8 mouse cellular contexts compared by ENCODE assay signal in genomic region chrX:8206015-8206693, GRCm38 (mm10). TPM values are rescaled to one million over a fixed set of nuclear protein-coding genes. Genes with fewer than 3 reads are reported as not detected.
DNase-seq lines count a peak whose midpoint lies in the region; ATAC-seq and TF ChIP-seq lines count a peak whose summit lies in the region.

Gene Porcn, minus strand, starts transcription at chrX:8206525.

- peak; percentile 97 for ATAC-seq in forebrain, embryonic 11.5 days (replicated peaks; ENCODE audit: low FRiP score)
- ATAC-seq in heart, embryonic 14.5 days (ENCODE audit: insufficient number of reproducible peaks, insufficient read depth, low FRiP score, low read depth): 0 out of 2 replicates have a peak, but pooled peaks have one; percentile 56
- ATAC-seq in liver, embryonic 14.5 days (ENCODE audit: insufficient read depth): peak; percentile 92
- peak; percentile 96 for ATAC-seq in neural tube, embryonic 12.5 days (ENCODE audit: low FRiP score, low read depth)

- H3K27me3 ChIP-seq in ES-Bruce4 (ENCODE audit: control insufficient read depth, insufficient read depth, low read length, poor library complexity, severe bottlenecking): no peaks in the 10 kb centered on the region
- H3K27me3 ChIP-seq in forebrain, embryonic 11.5 days (ENCODE audit: control insufficient read depth, insufficient read depth, low read length): no peaks in the 10 kb centered on the region
- no peaks in the 10 kb centered on the region for H3K27me3 ChIP-seq in heart, embryonic 14.5 days (ENCODE audit: control insufficient read depth, insufficient read depth, low read length)
- H3K27me3 ChIP-seq in liver, embryonic 14.5 days (ENCODE audit: control insufficient read depth, insufficient read depth, low read length): no peaks in the 10 kb centered on the region; the same call in 1 of the 2 replicates
- H3K27me3 ChIP-seq in neural tube, embryonic 12.5 days (replicated peaks): no peaks in the 10 kb centered on the region

- no peaks in the 10 kb centered on the region for H3K36me3 ChIP-seq in ES-Bruce4 (ENCODE audit: control insufficient read depth, insufficient read depth, low read length, poor library complexity, severe bottlenecking)
- no peaks in the 10 kb centered on the region for H3K36me3 ChIP-seq in forebrain, embryonic 11.5 days (ENCODE audit: control insufficient read depth, insufficient read depth, low read length)
- no peaks in the 10 kb centered on the region for H3K36me3 ChIP-seq in heart, embryonic 14.5 days (ENCODE audit: control insufficient read depth, insufficient read depth, low read length)
- no peaks in the 10 kb centered on the region for H3K36me3 ChIP-seq in liver, embryonic 14.5 days (replicated peaks; ENCODE audit: control insufficient read depth, insufficient read depth, low read depth)
- no peaks in the 10 kb centered on the region for H3K36me3 ChIP-seq in neural tube, embryonic 12.5 days

- no peak for TF ChIP-seq EP300 in ES-Bruce4 (IDR thresholded peaks at IDR 0.05; ENCODE audit: insufficient read depth, low read depth, low read length)
- no peak for TF ChIP-seq EP300 in liver, embryonic 14.5 days (IDR thresholded peaks at IDR 0.05; ENCODE audit: low read depth)

- no peaks in the 10 kb centered on the region for H3K4me1 ChIP-seq in ES-Bruce4 (ENCODE audit: control insufficient read depth, insufficient read depth, low read length)
- no peaks in the 10 kb centered on the region for H3K4me1 ChIP-seq in forebrain, embryonic 11.5 days (replicated peaks; ENCODE audit: control insufficient read depth, insufficient read depth, low read length)
- H3K4me1 ChIP-seq in heart, embryonic 14.5 days (ENCODE audit: control insufficient read depth in 2 of 2, insufficient read depth in 2 of 2, low read length in 2 of 2): no peaks in the 10 kb centered on the region
- H3K4me1 ChIP-seq in liver, embryonic 14.5 days (replicated peaks; ENCODE audit: control insufficient read depth in 2 of 2, insufficient read depth in 2 of 2, low read length in 1 of 2): peaks cover 0 to 5% of the 10 kb centered on the region in 2 experiments; a peak in 1 of 4 replicates
- H3K4me1 ChIP-seq in neural tube, embryonic 12.5 days: no peaks in the 10 kb centered on the region

- peak within 1 kb of the TSS; percentile 88 for H3K27ac ChIP-seq in ES-Bruce4 (ENCODE audit: insufficient read depth, low read length)
- no peak within 1 kb of the TSS for H3K27ac ChIP-seq in forebrain, embryonic 11.5 days (ENCODE audit: low read depth, low read length)
- no peak within 1 kb of the TSS for H3K27ac ChIP-seq in heart, embryonic 14.5 days (replicated peaks in 1 of 2; ENCODE audit: control insufficient read depth in 1 of 2, insufficient read depth in 1 of 2, low read depth in 2 of 2, low read length in 2 of 2)
- no peak within 1 kb of the TSS for H3K27ac ChIP-seq in liver, embryonic 14.5 days
- H3K27ac ChIP-seq in neural tube, embryonic 12.5 days: no peak within 1 kb of the TSS

- H3K4me3 ChIP-seq in ES-Bruce4 (ENCODE audit: low read depth, low read length): peak within 1 kb of the TSS; percentile 86
- peak within 1 kb of the TSS; percentile 47 for H3K4me3 ChIP-seq in forebrain, embryonic 11.5 days (ENCODE audit: low read depth, low read length)
- H3K4me3 ChIP-seq in heart, embryonic 14.5 days (ENCODE audit: control insufficient read depth in 1 of 2, insufficient read depth in 1 of 2, low read depth in 1 of 2, low read length in 2 of 2): peak within 1 kb of the TSS; percentile 47 to 65
- peak within 1 kb of the TSS; percentile 49 to 51 for H3K4me3 ChIP-seq in liver, embryonic 14.5 days (ENCODE audit: insufficient read depth in 1 of 2, low read depth in 2 of 2, low read length in 2 of 2)
- peak within 1 kb of the TSS; percentile 46 for H3K4me3 ChIP-seq in neural tube, embryonic 12.5 days

- H3K4me2 ChIP-seq in forebrain, embryonic 11.5 days (ENCODE audit: low read depth, low read length, severe bottlenecking): peak within 1 kb of the TSS; percentile 48
- peak within 1 kb of the TSS; percentile 77 for H3K4me2 ChIP-seq in heart, embryonic 14.5 days (ENCODE audit: low read length)
- H3K4me2 ChIP-seq in liver, embryonic 14.5 days (ENCODE audit: low read depth): peak within 1 kb of the TSS; percentile 74
- peak within 1 kb of the TSS; percentile 60 for H3K4me2 ChIP-seq in neural tube, embryonic 12.5 days (replicated peaks)

- 16% methylated on average over 45 of the region's 46 CpGs for WGBS in forebrain, embryonic 11.5 days
- 18% methylated on average over 34 of the region's 46 CpGs for WGBS in heart, embryonic 14.5 days
- WGBS in liver, embryonic 14.5 days (ENCODE audit: insufficient replicate concordance): 6% methylated on average over 46 of the region's 46 CpGs
- WGBS in neural tube, embryonic 12.5 days: 14% methylated on average over 46 of the region's 46 CpGs

- peak within 1 kb of the TSS; percentile 64 for H3K9ac ChIP-seq in ES-Bruce4 (ENCODE audit: low read depth, poor library complexity, severe bottlenecking)
- peak within 1 kb of the TSS; percentile 54 for H3K9ac ChIP-seq in forebrain, embryonic 11.5 days (ENCODE audit: low read length)
- peak within 1 kb of the TSS; percentile 71 for H3K9ac ChIP-seq in heart, embryonic 14.5 days (ENCODE audit: low read length)
- no peak within 1 kb of the TSS for H3K9ac ChIP-seq in liver, embryonic 14.5 days (replicated peaks)
- H3K9ac ChIP-seq in neural tube, embryonic 12.5 days: peak within 1 kb of the TSS; percentile 59

- DNase-seq in c-Kit-positive CD71-positive TER-119-positive erythroid progenitor cells, embryonic 14.5 days (ENCODE audit: low spot score): peak; percentile 59
- DNase-seq in forebrain, embryonic 11.5 days (ENCODE audit: low spot score): peak; percentile 89
- DNase-seq in kidney, postnatal 14 days: peak; percentile 88
- DNase-seq in liver, embryonic 14.5 days (ENCODE audit: low read depth in 3 of 3, low spot score in 3 of 3): peak; percentile 47 to 54 (median 51)
- DNase-seq in telencephalon, adult 2 months (ENCODE audit: low read depth, low spot score): peak; percentile 69

- no peak for TF ChIP-seq POLR2A in ES-Bruce4 (IDR thresholded peaks at IDR 0.05; ENCODE audit: insufficient read depth, low read length)

- H3K9me3 ChIP-seq in ES-Bruce4 (replicated peaks; ENCODE audit: control insufficient read depth, insufficient read depth, low read length, poor library complexity, severe bottlenecking): no peaks in the 10 kb centered on the region
- H3K9me3 ChIP-seq in forebrain, embryonic 11.5 days (ENCODE audit: control insufficient read depth, low read length): no peaks in the 10 kb centered on the region
- no peaks in the 10 kb centered on the region for H3K9me3 ChIP-seq in heart, embryonic 14.5 days (ENCODE audit: control insufficient read depth, low read length)
- H3K9me3 ChIP-seq in liver, embryonic 14.5 days (ENCODE audit: control insufficient read depth, low read length): no peaks in the 10 kb centered on the region
- H3K9me3 ChIP-seq in neural tube, embryonic 12.5 days: no peaks in the 10 kb centered on the region

- no peak for TF ChIP-seq CTCF in ES-Bruce4 (IDR thresholded peaks at IDR 0.05; ENCODE audit: low read depth, low read length)
- no peak for TF ChIP-seq CTCF in liver, embryonic 14.5 days (IDR thresholded peaks at IDR 0.05; ENCODE audit: low read depth)

RNA-seq across cellular contexts. Expression of gene Porcn, which starts in this region (rescaled TPM):
- polyA plus RNA-seq in ES-Bruce4 (2011; ENCODE audit: insufficient read depth, insufficient read length, low read depth, missing spikeins): 8.5 and 10.8 TPM in 2 replicates
- polyA plus RNA-seq in forebrain, embryonic 11.5 days (2014; fragmentation: Nextera tagmentation; extraction: Ambion mirVana): 13.6 and 14.5 TPM in 2 replicates
- polyA plus RNA-seq in heart, embryonic 14.5 days (2014; fragmentation: Nextera tagmentation; extraction: Ambion mirVana): 3.6 and 4.2 TPM in 2 replicates
- polyA plus RNA-seq in liver, embryonic 14.5 days (2012; rRNA removed): 1.2 and 1.3 TPM in 2 replicates
- 0.53 and 0.86 TPM in 2 replicates for polyA plus RNA-seq in liver, embryonic 14.5 days (2014; fragmentation: Nextera tagmentation; extraction: Ambion mirVana)
- 32.3 and 36.2 TPM in 2 replicates for polyA plus RNA-seq in neural tube, embryonic 12.5 days (2016; fragmentation: Nextera tagmentation; extraction: Ambion mirVana)
